Mouse (Mus musculus): ENCODE data around the gene Fgf4.

GRCm38 (mm10) chr7:144864160-144864670, 17.0 kb downstream of the Fgf4 start:
- no peak for TF ChIP-seq CTCF (IDR thresholded peaks at IDR 0.05; ENCODE audit: insufficient read depth, low read length)
- TF ChIP-seq POLR2A (IDR thresholded peaks at IDR 0.05; ENCODE audit: borderline replicate concordance, extremely low read depth, low read depth, low read length): no peak

Measured in lung, adult 2 months (tissue).